Mouse (Mus musculus): ENCODE results near the gene Ifit2. TPM values are rescaled to one million over a fixed set of nuclear protein-coding genes. Genes with fewer than 3 reads are reported as not detected.

The Ifit2 gene
- polyA plus RNA-seq, 1 experiment = 0.05 TPM

- no peak overlapping the region for H3K27ac ChIP-seq (ENCODE audit: control insufficient read depth, insufficient read depth, low read depth, low read length)
- no peak overlapping the region for H3K4me3 ChIP-seq (ENCODE audit: control insufficient read depth, low read depth, low read length)
- peaks cover 3% of the 10 kb centered on the region for H3K4me1 ChIP-seq (ENCODE audit: control insufficient read depth, insufficient read depth, low read length)
- no peaks in the 10 kb centered on the region for H3K27me3 ChIP-seq (ENCODE audit: control insufficient read depth, insufficient read depth, low read length)
- TF ChIP-seq POLR2A (IDR thresholded peaks at IDR 0.05; ENCODE audit: control insufficient read depth, low read depth, low read length) (no peak), CTCF (IDR thresholded peaks at IDR 0.05; ENCODE audit: control insufficient read depth, insufficient read depth, insufficient replicate concordance, low read depth, low read length) (peak; percentile 74)
- H3K36me3 ChIP-seq (ENCODE audit: control insufficient read depth, insufficient read depth, low read length) = no peaks in the 10 kb centered on the region
Measured at GRCm38 (mm10) chr19:34547976-34548375, 2.5 kb upstream of the Ifit2 start.

GRCm38 (mm10) chr19:34550205-34550533, 325 bp upstream of the Ifit2 start:
- H3K27ac ChIP-seq (ENCODE audit: control insufficient read depth, insufficient read depth, low read depth, low read length) = no peak overlapping the region
- TF ChIP-seq CTCF (IDR thresholded peaks at IDR 0.05; ENCODE audit: control insufficient read depth, insufficient read depth, insufficient replicate concordance, low read depth, low read length) (no peak), POLR2A (IDR thresholded peaks at IDR 0.05; ENCODE audit: control insufficient read depth, low read depth, low read length) (no peak)
- H3K36me3 ChIP-seq (ENCODE audit: control insufficient read depth, insufficient read depth, low read length) = no peaks in the 10 kb centered on the region
- H3K27me3 ChIP-seq (ENCODE audit: control insufficient read depth, insufficient read depth, low read length) = no peaks in the 10 kb centered on the region
- no peak overlapping the region; the same call in 1 of the 2 replicates for H3K4me3 ChIP-seq (ENCODE audit: control insufficient read depth, low read depth, low read length)
- H3K4me1 ChIP-seq (ENCODE audit: control insufficient read depth, insufficient read depth, low read length) = peaks cover 3% of the 10 kb centered on the region

GRCm38 (mm10) chr19:34551981-34552380, 1.5 kb downstream of the Ifit2 start:
- Histone ChIP-seq H3K27me3 (ENCODE audit: control insufficient read depth, insufficient read depth, low read length) (no peaks in the 10 kb centered on the region), H3K4me3 (ENCODE audit: control insufficient read depth, low read depth, low read length) (no peak overlapping the region), H3K4me1 (ENCODE audit: control insufficient read depth, insufficient read depth, low read length) (peaks cover 3% of the 10 kb centered on the region), H3K36me3 (ENCODE audit: control insufficient read depth, insufficient read depth, low read length) (no peaks in the 10 kb centered on the region), H3K27ac (ENCODE audit: control insufficient read depth, insufficient read depth, low read depth, low read length) (no peak overlapping the region)
- no peak for TF ChIP-seq POLR2A (IDR thresholded peaks at IDR 0.05; ENCODE audit: control insufficient read depth, low read depth, low read length)
- no peak for TF ChIP-seq CTCF (IDR thresholded peaks at IDR 0.05; ENCODE audit: control insufficient read depth, insufficient read depth, insufficient replicate concordance, low read depth, low read length)

GRCm38 (mm10) chr19:34553021-34553420, 2.5 kb downstream of the Ifit2 start:
- TF ChIP-seq CTCF (IDR thresholded peaks at IDR 0.05; ENCODE audit: control insufficient read depth, insufficient read depth, insufficient replicate concordance, low read depth, low read length) = no peak
- TF ChIP-seq POLR2A (IDR thresholded peaks at IDR 0.05; ENCODE audit: control insufficient read depth, low read depth, low read length) = no peak
- H3K4me3 ChIP-seq (ENCODE audit: control insufficient read depth, low read depth, low read length) = no peak overlapping the region
- H3K4me1 ChIP-seq (ENCODE audit: control insufficient read depth, insufficient read depth, low read length) = peaks cover 3% of the 10 kb centered on the region
- 0 out of 2 replicates have a peak overlapping the region, but pooled peaks have one; percentile 14 for H3K27ac ChIP-seq (ENCODE audit: control insufficient read depth, insufficient read depth, low read depth, low read length)
- no peaks in the 10 kb centered on the region for H3K27me3 ChIP-seq (ENCODE audit: control insufficient read depth, insufficient read depth, low read length)
- H3K36me3 ChIP-seq (ENCODE audit: control insufficient read depth, insufficient read depth, low read length) = no peaks in the 10 kb centered on the region

- Histone ChIP-seq H3K27me3 (ENCODE audit: control insufficient read depth, insufficient read depth, low read length) (no peaks in the 10 kb centered on the region), H3K4me3 (ENCODE audit: control insufficient read depth, low read depth, low read length) (no peak overlapping the region), H3K27ac (ENCODE audit: control insufficient read depth, insufficient read depth, low read depth, low read length) (no peak overlapping the region), H3K36me3 (ENCODE audit: control insufficient read depth, insufficient read depth, low read length) (no peaks in the 10 kb centered on the region), H3K4me1 (ENCODE audit: control insufficient read depth, insufficient read depth, low read length) (peaks cover 3% of the 10 kb centered on the region)
- no peak for TF ChIP-seq POLR2A (IDR thresholded peaks at IDR 0.05; ENCODE audit: control insufficient read depth, low read depth, low read length)
- no peak for TF ChIP-seq CTCF (IDR thresholded peaks at IDR 0.05; ENCODE audit: control insufficient read depth, insufficient read depth, insufficient replicate concordance, low read depth, low read length)
Measured at GRCm38 (mm10) chr19:34553522-34553921, 3.0 kb downstream of the Ifit2 start.

- no peaks in the 10 kb centered on the region for H3K27me3 ChIP-seq (ENCODE audit: control insufficient read depth, insufficient read depth, low read length)
- H3K36me3 ChIP-seq (ENCODE audit: control insufficient read depth, insufficient read depth, low read length) = no peaks in the 10 kb centered on the region
- no peak overlapping the region for H3K4me3 ChIP-seq (ENCODE audit: control insufficient read depth, low read depth, low read length)
- H3K27ac ChIP-seq (ENCODE audit: control insufficient read depth, insufficient read depth, low read depth, low read length) = no peak overlapping the region
- H3K4me1 ChIP-seq (ENCODE audit: control insufficient read depth, insufficient read depth, low read length) = peaks cover 3% of the 10 kb centered on the region
- TF ChIP-seq POLR2A (IDR thresholded peaks at IDR 0.05; ENCODE audit: control insufficient read depth, low read depth, low read length) (no peak), CTCF (IDR thresholded peaks at IDR 0.05; ENCODE audit: control insufficient read depth, insufficient read depth, insufficient replicate concordance, low read depth, low read length) (no peak)
Measured at GRCm38 (mm10) chr19:34554061-34554460, 3.6 kb downstream of the Ifit2 start.

- TF ChIP-seq POLR2A (IDR thresholded peaks at IDR 0.05; ENCODE audit: control insufficient read depth, low read depth, low read length) = no peak
- TF ChIP-seq CTCF (IDR thresholded peaks at IDR 0.05; ENCODE audit: control insufficient read depth, insufficient read depth, insufficient replicate concordance, low read depth, low read length) = no peak
- Histone ChIP-seq H3K4me1 (ENCODE audit: control insufficient read depth, insufficient read depth, low read length) (peaks cover 3% of the 10 kb centered on the region), H3K27ac (ENCODE audit: control insufficient read depth, insufficient read depth, low read depth, low read length) (no peak overlapping the region)
Measured at GRCm38 (mm10) chr19:34556621-34557020, 6.1 kb downstream of the Ifit2 start.

GRCm38 (mm10) chr19:34562556-34562955, 12.1 kb downstream of the Ifit2 start:
- TF ChIP-seq POLR2A (IDR thresholded peaks at IDR 0.05; ENCODE audit: control insufficient read depth, low read depth, low read length) (no peak), CTCF (IDR thresholded peaks at IDR 0.05; ENCODE audit: control insufficient read depth, insufficient read depth, insufficient replicate concordance, low read depth, low read length) (no peak)
- no peaks in the 10 kb centered on the region for H3K27me3 ChIP-seq (ENCODE audit: control insufficient read depth, insufficient read depth, low read length)
- H3K4me3 ChIP-seq (ENCODE audit: control insufficient read depth, low read depth, low read length) = no peak overlapping the region
- no peak overlapping the region for H3K27ac ChIP-seq (ENCODE audit: control insufficient read depth, insufficient read depth, low read depth, low read length)
- H3K36me3 ChIP-seq (ENCODE audit: control insufficient read depth, insufficient read depth, low read length) = no peaks in the 10 kb centered on the region
- H3K4me1 ChIP-seq (ENCODE audit: control insufficient read depth, insufficient read depth, low read length) = peaks cover 5% of the 10 kb centered on the region

More at GRCm38 (mm10) chr19:34556621-34557020, 6.1 kb downstream of the Ifit2 start:
- no peaks in the 10 kb centered on the region for H3K36me3 ChIP-seq (ENCODE audit: control insufficient read depth, insufficient read depth, low read length)
- H3K4me3 ChIP-seq (ENCODE audit: control insufficient read depth, low read depth, low read length) = no peak overlapping the region
- H3K27me3 ChIP-seq (ENCODE audit: control insufficient read depth, insufficient read depth, low read length) = no peaks in the 10 kb centered on the region
